Mouse (Mus musculus) midbrain, embryonic 11.5 days (tissue): Measurements from ENCODE around the gene Anapc2. TPM values are rescaled to one million over a fixed set of nuclear protein-coding genes. Genes with fewer than 3 reads are reported as not detected.

Experiments used
- ATAC-seq: fragments of 200-750 bp; cut with Nextera tagmentation; 2 replicates; pipeline ENCODE4 v1.8.0; 2017; ENCODE audit warnings: moderate TSS enrichment, moderate library complexity; ENCODE audit not compliant: low FRiP score
- DNase-seq: peaks from one replicate; pipeline ENCODE4 v3.0.0; 2015; ENCODE audit warnings: low spot score; ENCODE audit errors: missing footprints
- H3K27ac ChIP-seq: fragments of 300-500 bp; sonication (generic); 2 replicates; pipeline ENCODE4 v1.5.1; 2014; ENCODE audit warnings: low read depth, low read length
- H3K27me3 ChIP-seq: fragments of 300-500 bp; sonication (generic); 2 replicates; pipeline ENCODE4 v1.6.1; 2014; ENCODE audit warnings: mild to moderate bottlenecking, low read length, moderate library complexity, mixed read lengths; ENCODE audit not compliant: control insufficient read depth, insufficient read depth
- H3K36me3 ChIP-seq: fragments of 300-500 bp; sonication (generic); 2 replicates; pipeline ENCODE4 v1.6.1; 2014; ENCODE audit warnings: mild to moderate bottlenecking, low read length, moderate library complexity, mixed read lengths; ENCODE audit not compliant: control insufficient read depth, insufficient read depth
- H3K4me1 ChIP-seq: fragments of 300-500 bp; sonication (generic); 2 replicates; pipeline ENCODE4 v1.6.1; 2014; ENCODE audit warnings: low read length; ENCODE audit not compliant: control insufficient read depth, insufficient read depth
- H3K4me2 ChIP-seq: fragments of 300-500 bp; sonication (generic); 2 replicates; pipeline ENCODE4 v1.6.1; 2014; ENCODE audit warnings: mild to moderate bottlenecking, moderate library complexity
- H3K4me3 ChIP-seq: fragments of 300-500 bp; sonication (generic); 2 replicates; pipeline ENCODE4 v1.5.1; 2014; ENCODE audit warnings: low read depth, low read length
- H3K9ac ChIP-seq: fragments of 300-500 bp; sonication (generic); 2 replicates; pipeline ENCODE4 v1.6.1; 2014; ENCODE audit warnings: low read length
- H3K9me3 ChIP-seq: fragments of 300-500 bp; sonication (generic); 2 replicates; pipeline ENCODE4 v1.6.1; 2016; ENCODE audit warnings: low read length; ENCODE audit not compliant: control insufficient read depth
- WGBS: fragments of 180-500 bp; shearing (Covaris S2); extraction: QIAGEN DNeasy Blood & Tissue Kit; methylation state at CpG from one replicate; pipeline ENCODE4 v1.1.7; 2014; 5-methylcytosine and 5-hydroxymethylcytosine counted together
- polyA plus RNA-seq: library from polyadenylated mRNA; unstranded; fragments of >200 nt; fragmentation: Nextera tagmentation; extraction: Ambion mirVana; gene quantifications from 2 replicates; pipeline ENCODE4 v1.2.1, GENCODE M21; 2014

Anapc2 gene
- polyA plus RNA-seq, 1 experiment from 2014 or later = 117 TPM

DNA sequence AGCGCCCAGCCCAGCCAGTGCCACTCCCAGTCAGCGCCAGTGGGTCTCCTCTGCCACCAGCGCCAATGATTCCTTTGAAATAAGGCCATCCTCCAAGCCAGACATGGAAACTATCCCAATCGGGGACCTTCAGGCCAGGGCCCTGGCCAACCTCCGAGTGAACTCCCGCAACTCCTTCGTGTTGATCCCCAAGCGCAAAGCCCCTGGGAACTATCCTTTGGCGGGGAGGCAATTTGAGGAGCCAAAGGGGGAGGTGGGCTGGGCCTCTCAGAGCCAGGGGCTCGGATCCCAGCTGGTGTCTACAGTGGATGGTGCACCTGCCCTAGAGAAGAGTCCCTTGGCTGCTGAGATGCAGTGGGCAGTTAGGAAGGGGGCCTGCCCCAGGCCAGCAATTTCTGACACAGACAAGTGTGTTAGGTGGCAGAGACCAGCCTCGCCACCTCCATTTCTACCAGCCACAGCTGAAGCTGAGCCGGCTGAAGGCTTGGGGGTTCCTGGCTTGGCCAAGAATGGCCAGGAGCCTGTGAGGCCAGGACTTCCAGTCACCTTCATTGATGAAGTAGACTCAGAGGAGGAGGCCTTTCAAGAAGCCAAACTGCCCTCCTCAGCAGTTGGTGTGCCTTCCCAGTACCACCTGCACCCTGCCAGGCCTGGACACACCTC lies 8.5 kb upstream of the Anapc2 start:
- 21% methylated on average over 12 of the region's 12 CpGs for WGBS
- DNase-seq (peak; percentile 79), ATAC-seq (no peak)
- Histone ChIP-seq H3K36me3 (no peaks in the 10 kb centered on the region), H3K27me3 (peaks cover 19% of the 10 kb centered on the region), H3K9me3 (no peaks in the 10 kb centered on the region), H3K27ac (no peak overlapping the region), H3K9ac (peak overlapping the region; percentile 50), H3K4me3 (peak overlapping the region; percentile 65), H3K4me1 (peaks cover 12% of the 10 kb centered on the region), H3K4me2 (peak overlapping the region; percentile 100)

GRCm38 (mm10) chr2:25264286-25264660 lies 8.0 kb upstream of the Anapc2 start:
- no peak overlapping the region for H3K4me2 ChIP-seq
- peaks cover under 1% of the 10 kb centered on the region; the same call in 1 of the 2 replicates for H3K36me3 ChIP-seq
- H3K9ac ChIP-seq = no peak overlapping the region
- ATAC-seq (no peak), DNase-seq (peak; percentile 53)
- WGBS = 77% methylated on average over 5 of the region's 5 CpGs
- H3K9me3 ChIP-seq = no peaks in the 10 kb centered on the region
- H3K27ac ChIP-seq = no peak overlapping the region
- H3K4me1 ChIP-seq = peaks cover 12% of the 10 kb centered on the region
- H3K4me3 ChIP-seq = no peak overlapping the region
- H3K27me3 ChIP-seq = peaks cover 19% of the 10 kb centered on the region

DNA sequence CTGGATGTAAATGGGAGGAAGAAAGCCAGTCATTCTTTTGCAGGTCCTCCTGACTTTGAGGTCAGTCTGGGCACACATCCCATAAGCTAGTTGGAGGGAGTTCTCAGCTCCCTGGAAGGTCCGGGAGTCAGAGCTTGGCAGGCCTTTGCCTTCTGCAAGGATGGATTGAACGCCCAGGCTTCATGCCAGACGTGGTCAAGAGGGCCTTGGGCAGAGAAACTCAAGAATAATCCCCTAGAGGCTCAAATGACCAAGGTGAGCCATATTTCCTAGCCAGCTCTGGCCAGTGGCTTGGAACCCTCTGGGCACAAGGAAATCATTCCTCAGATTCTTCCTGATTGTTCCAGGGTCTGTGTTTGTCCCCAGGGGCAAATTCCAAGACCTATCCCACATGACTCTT lies 7.4 kb upstream of the Anapc2 start:
- peaks cover 19% of the 10 kb centered on the region for H3K27me3 ChIP-seq
- peak; percentile 54 for DNase-seq
- H3K36me3 ChIP-seq = peaks cover 2% of the 10 kb centered on the region; the same call in 1 of the 2 replicates
- 78% methylated on average over 3 of the region's 3 CpGs for WGBS
- no peak for ATAC-seq
- no peak overlapping the region for H3K4me2 ChIP-seq
- peaks cover 12% of the 10 kb centered on the region for H3K4me1 ChIP-seq
- no peak overlapping the region for H3K4me3 ChIP-seq
- no peaks in the 10 kb centered on the region for H3K9me3 ChIP-seq
- no peak overlapping the region for H3K27ac ChIP-seq
- H3K9ac ChIP-seq = no peak overlapping the region

DNA sequence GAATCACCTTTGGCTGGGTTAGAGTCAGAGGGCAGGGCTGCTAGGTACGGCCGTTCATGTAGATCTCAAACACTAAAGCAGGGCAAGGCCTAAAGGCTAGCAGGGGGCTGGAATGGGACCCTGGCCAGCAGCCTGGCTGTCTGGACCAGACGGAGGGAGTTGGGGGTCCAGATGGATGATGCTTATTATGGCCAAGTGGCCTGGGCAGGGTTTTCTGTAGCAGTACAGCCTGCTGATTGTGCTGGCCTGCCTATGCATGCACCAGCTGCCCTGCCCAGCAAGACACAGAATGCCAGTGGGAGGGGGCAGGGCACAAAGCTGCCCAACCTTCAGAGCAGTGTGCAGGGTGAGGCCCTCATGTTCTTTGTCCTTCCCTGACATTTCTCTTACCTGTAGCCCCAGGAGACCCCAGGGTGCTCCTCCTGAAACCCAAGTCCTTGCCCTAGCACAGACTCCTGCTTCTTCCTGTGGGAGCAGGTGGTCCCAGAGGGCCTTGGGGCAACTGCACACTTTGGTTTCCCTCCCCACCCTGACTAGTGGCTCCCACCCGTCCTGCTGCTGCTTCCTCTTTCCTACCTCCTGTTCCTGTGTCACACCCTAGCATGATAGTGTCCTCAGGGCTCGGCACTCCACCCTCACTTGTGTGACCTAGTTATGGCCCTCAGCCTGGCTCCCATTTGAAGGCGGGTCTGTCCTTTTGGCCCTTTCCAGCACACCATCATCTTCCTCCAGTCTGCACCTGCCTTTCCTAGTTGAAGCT lies 6.2 kb upstream of the Anapc2 start:
- ATAC-seq = no peak
- WGBS = 76% methylated on average over 6 of the region's 6 CpGs
- Histone ChIP-seq H3K9ac (0 out of 2 replicates have a peak overlapping the region, but pooled peaks have one; percentile 13), H3K9me3 (no peaks in the 10 kb centered on the region), H3K4me3 (no peak overlapping the region), H3K4me1 (peaks cover 16% of the 10 kb centered on the region), H3K36me3 (peaks cover 2% of the 10 kb centered on the region; the same call in 1 of the 2 replicates), H3K4me2 (no peak overlapping the region), H3K27ac (no peak overlapping the region), H3K27me3 (peaks cover 19% of the 10 kb centered on the region)
- peak; percentile 56 for DNase-seq

DNA sequence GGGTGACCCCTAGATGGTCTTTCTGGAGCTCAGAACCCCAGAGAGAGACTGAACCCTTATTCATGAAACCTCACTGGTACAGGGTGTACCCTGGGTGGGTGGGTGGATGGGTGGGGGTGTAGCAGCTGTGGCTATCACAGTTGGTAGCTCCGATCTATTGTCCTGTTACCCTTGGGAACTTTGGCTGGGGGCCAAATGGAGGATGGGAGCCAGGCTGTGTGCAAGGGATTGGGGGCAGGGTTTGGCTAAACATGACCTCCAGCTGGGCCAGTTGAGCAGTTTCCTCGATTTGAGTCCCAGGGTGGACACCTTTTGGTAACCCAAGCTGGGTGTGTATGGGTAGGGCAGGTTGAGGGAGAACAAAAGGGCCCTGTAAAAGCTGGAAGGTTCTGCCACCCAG lies 5.6 kb upstream of the Anapc2 start:
- Histone ChIP-seq H3K27ac (no peak overlapping the region), H3K4me1 (peaks cover 23% of the 10 kb centered on the region), H3K4me2 (no peak overlapping the region), H3K9me3 (no peaks in the 10 kb centered on the region), H3K4me3 (no peak overlapping the region), H3K27me3 (peaks cover 19% of the 10 kb centered on the region), H3K36me3 (peaks cover 2% of the 10 kb centered on the region; the same call in 1 of the 2 replicates), H3K9ac (0 out of 2 replicates have a peak overlapping the region, but pooled peaks have one; percentile 13)
- 61% methylated on average over 2 of the region's 2 CpGs for WGBS
- DNase-seq (peak; percentile 60), ATAC-seq (no peak)

GRCm38 (mm10) chr2:25267241-25267640 lies 5.0 kb upstream of the Anapc2 start:
- H3K4me3 ChIP-seq = no peak overlapping the region
- DNase-seq (no peak), ATAC-seq (no peak)
- H3K9ac ChIP-seq = no peak overlapping the region
- H3K9me3 ChIP-seq = no peaks in the 10 kb centered on the region
- peaks cover 23% of the 10 kb centered on the region for H3K4me1 ChIP-seq
- H3K27ac ChIP-seq = no peak overlapping the region
- peaks cover 19% of the 10 kb centered on the region for H3K27me3 ChIP-seq
- H3K4me2 ChIP-seq = no peak overlapping the region
- peaks cover 2% of the 10 kb centered on the region; the same call in 1 of the 2 replicates for H3K36me3 ChIP-seq

GRCm38 (mm10) chr2:25267746-25268309 lies 4.5 kb upstream of the Anapc2 start:
- no peak for ATAC-seq
- DNase-seq = peak; percentile 17
- Histone ChIP-seq H3K9ac (no peak overlapping the region), H3K4me2 (no peak overlapping the region), H3K27me3 (peaks cover 19% of the 10 kb centered on the region), H3K9me3 (no peaks in the 10 kb centered on the region), H3K27ac (no peak overlapping the region), H3K4me1 (peaks cover 24% of the 10 kb centered on the region), H3K4me3 (no peak overlapping the region), H3K36me3 (peaks cover 2% of the 10 kb centered on the region; the same call in 1 of the 2 replicates)
- WGBS = 75% methylated on average over 4 of the region's 4 CpGs

- under 1% methylated on average over 26 of the region's 29 CpGs for WGBS
- peaks cover 14% of the 10 kb centered on the region for H3K36me3 ChIP-seq
- ATAC-seq (peak; percentile 71), DNase-seq (no peak)
- peak overlapping the region; percentile 83 for H3K4me3 ChIP-seq
- peak overlapping the region; percentile 70 for H3K4me2 ChIP-seq
- H3K9me3 ChIP-seq = no peaks in the 10 kb centered on the region
- H3K9ac ChIP-seq = peak overlapping the region; percentile 91
- no peak overlapping the region for H3K27ac ChIP-seq
- peaks cover 20% of the 10 kb centered on the region for H3K4me1 ChIP-seq
- no peaks in the 10 kb centered on the region for H3K27me3 ChIP-seq
Measured at GRCm38 (mm10) chr2:25272515-25272914, 237 bp downstream of the Anapc2 start.

DNA sequence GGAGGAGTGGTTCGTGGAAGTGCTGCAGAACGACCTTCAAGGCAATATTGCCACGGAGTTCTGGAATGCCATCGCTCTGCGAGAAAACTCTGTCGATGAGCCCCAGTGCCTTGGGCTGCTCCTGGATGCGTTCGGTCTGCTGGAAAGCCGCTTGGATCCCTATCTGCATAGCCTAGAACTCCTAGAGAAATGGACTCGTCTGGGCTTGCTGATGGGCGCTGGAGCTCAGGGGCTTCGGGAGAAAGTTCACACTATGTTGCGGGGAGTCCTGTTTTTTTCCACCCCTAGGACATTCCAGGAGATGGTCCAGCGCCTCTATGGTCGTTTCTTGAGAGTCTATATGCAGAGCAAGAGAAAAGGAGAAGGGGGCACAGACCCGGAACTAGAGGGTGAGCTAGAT lies 732 bp downstream of the Anapc2 start:
- peak overlapping the region; percentile 91 for H3K9ac ChIP-seq
- H3K27me3 ChIP-seq = no peaks in the 10 kb centered on the region
- 40% methylated on average over 16 of the region's 16 CpGs for WGBS
- DNase-seq (peak; percentile 86), ATAC-seq (no peak)
- no peaks in the 10 kb centered on the region for H3K9me3 ChIP-seq
- H3K27ac ChIP-seq = no peak overlapping the region
- peaks cover 16% of the 10 kb centered on the region for H3K36me3 ChIP-seq
- peak overlapping the region; percentile 70 for H3K4me2 ChIP-seq
- H3K4me3 ChIP-seq = peak overlapping the region; percentile 83
- H3K4me1 ChIP-seq = peaks cover 20% of the 10 kb centered on the region
